Mouse (Mus musculus) midbrain, embryonic 14.5 days (tissue): ENCODE results near the gene Hinfp. TPM values are rescaled to one million over a fixed set of nuclear protein-coding genes. Genes with fewer than 3 reads are reported as not detected.

ENCODE experiments used
- ATAC-seq: fragments of 200-750 bp; cut with Nextera tagmentation; 2 replicates; pipeline ENCODE4 v1.8.0; 2017; ENCODE audit warnings: moderate number of reproducible peaks, moderate library complexity; ENCODE audit not compliant: low FRiP score, low TSS enrichment
- DNase-seq: peaks from one replicate; pipeline ENCODE4 v3.0.0-alpha.2; 2015
- H3K27ac ChIP-seq: fragments of 300-500 bp; sonication (generic); replicated peaks from 2 replicates; pipeline ENCODE4 v1.5.1; 2014; ENCODE audit warnings: mild to moderate bottlenecking, low read depth, low read length, moderate library complexity
- H3K27me3 ChIP-seq: fragments of 300-500 bp; sonication (generic); 2 replicates; pipeline ENCODE4 v1.6.1; 2014; ENCODE audit warnings: low read length, control low read depth, mixed read lengths; ENCODE audit not compliant: control insufficient read depth, insufficient read depth
- H3K36me3 ChIP-seq: fragments of 300-500 bp; sonication (generic); 2 replicates; pipeline ENCODE4 v1.6.1; 2014; ENCODE audit warnings: low read length, control low read depth; ENCODE audit not compliant: control insufficient read depth, insufficient read depth
- H3K4me1 ChIP-seq: fragments of 300-500 bp; sonication (generic); 2 replicates; pipeline ENCODE4 v1.6.1; 2014; ENCODE audit warnings: mild to moderate bottlenecking, antibody characterized with exemption, low read length, control low read depth; ENCODE audit not compliant: control insufficient read depth, insufficient read depth
- H3K4me2 ChIP-seq: fragments of 300-500 bp; sonication (generic); 2 replicates; pipeline ENCODE4 v1.6.1; 2014; ENCODE audit warnings: mild to moderate bottlenecking, low read length, moderate library complexity
- H3K4me3 ChIP-seq: fragments of 300-500 bp; sonication (generic); replicated peaks from 2 replicates; pipeline ENCODE4 v1.5.1; 2014; ENCODE audit warnings: low read depth, low read length
- H3K9ac ChIP-seq: fragments of 300-500 bp; sonication (generic); replicated peaks from 2 replicates; pipeline ENCODE4 v1.6.1; 2014; ENCODE audit warnings: mild to moderate bottlenecking, low read length, moderate library complexity
- H3K9me3 ChIP-seq: fragments of 300-500 bp; sonication (generic); 2 replicates; pipeline ENCODE4 v1.6.1; 2016; ENCODE audit warnings: low read length, control low read depth, mixed read lengths; ENCODE audit not compliant: control insufficient read depth
- WGBS: fragments of 180-500 bp; shearing (Covaris S2); extraction: QIAGEN DNeasy Blood & Tissue Kit; methylation state at CpG from one replicate; pipeline ENCODE4 v1.1.7; 2014; 5-methylcytosine and 5-hydroxymethylcytosine counted together
- polyA plus RNA-seq: library from polyadenylated mRNA; unstranded; fragments of >200 nt; fragmentation: Nextera tagmentation; extraction: Ambion mirVana; gene quantifications from 2 replicates; pipeline ENCODE4 v1.2.1, GENCODE M21; 2014

The Hinfp gene
- polyA plus RNA-seq, 1 experiment from 2014 or later: 24.7 TPM

GRCm38 (mm10) chr9:44319105-44319886 is 13.8 kb upstream of the Hinfp start:
- H3K9me3 ChIP-seq: no peaks in the 10 kb centered on the region
- H3K27ac ChIP-seq: peak overlapping the region; percentile 80
- peaks cover 22% of the 10 kb centered on the region for H3K36me3 ChIP-seq
- peak overlapping the region; percentile 92 for H3K9ac ChIP-seq
- peak overlapping the region; percentile 94 for H3K4me3 ChIP-seq
- peak; percentile 25 for DNase-seq
- peak overlapping the region; percentile 87 for H3K4me2 ChIP-seq
- H3K27me3 ChIP-seq: no peaks in the 10 kb centered on the region
- WGBS: 2% methylated on average over 37 of the region's 37 CpGs
- peaks cover 33% of the 10 kb centered on the region for H3K4me1 ChIP-seq
- no peak; the same call in 1 of the 2 replicates for ATAC-seq

DNA sequence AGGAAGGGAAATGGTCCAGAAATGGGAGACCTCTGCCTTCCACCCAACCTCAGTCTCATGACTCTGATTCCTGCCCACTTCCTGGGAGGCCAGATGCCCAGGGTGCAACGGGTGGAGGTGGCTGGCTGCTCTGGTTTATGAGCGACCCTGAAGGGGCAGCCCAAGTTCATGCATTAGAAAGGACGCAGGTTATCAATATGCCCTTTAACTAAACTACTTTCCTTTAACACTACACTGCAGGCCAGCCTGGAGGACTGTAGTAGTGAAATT is 13.3 kb upstream of the Hinfp start:
- WGBS: 33% methylated on average over 3 of the region's 3 CpGs

DNA sequence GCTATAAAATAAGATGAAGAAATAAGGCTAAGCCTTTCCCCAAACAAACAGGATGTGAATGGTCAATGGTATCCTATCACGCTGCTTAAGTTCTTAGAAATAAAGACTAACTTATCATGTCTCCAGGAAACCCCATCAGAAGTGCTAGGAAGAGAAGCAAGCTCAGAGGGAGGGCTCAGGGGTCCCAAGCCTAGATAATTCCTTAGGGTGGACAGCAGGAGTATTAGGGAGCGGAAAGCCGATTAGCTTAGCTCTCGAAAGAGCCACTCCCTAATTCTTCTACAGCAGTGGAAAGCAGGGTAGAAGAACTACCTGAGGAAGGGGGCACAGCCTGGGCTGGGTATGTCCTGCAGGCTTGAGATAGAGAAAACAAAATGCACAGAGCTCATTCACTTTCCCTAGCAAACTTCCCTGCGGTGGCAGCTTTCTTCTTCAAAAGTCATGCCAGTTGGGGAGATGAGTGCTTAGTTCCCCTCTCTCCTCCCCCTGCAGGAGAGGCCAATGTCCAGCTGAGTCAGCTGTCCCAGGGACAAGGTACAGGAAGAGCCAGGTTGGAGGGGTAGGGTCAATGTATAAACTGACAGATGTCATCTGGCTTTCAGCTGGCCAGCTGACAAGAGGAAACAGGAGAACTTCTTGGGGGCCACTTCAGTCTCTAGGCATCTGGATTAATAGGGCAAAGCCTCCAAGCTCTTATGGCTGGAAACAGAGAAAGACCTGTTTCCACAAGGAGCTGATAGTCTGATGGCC is 12.8 kb upstream of the Hinfp start:
- Histone ChIP-seq H3K4me3 (peak overlapping the region; percentile 94; the same call in 1 of the 2 replicates), H3K36me3 (peaks cover 32% of the 10 kb centered on the region), H3K27ac (no peak overlapping the region), H3K9ac (peak overlapping the region; percentile 92; the same call in 1 of the 2 replicates), H3K9me3 (no peaks in the 10 kb centered on the region), H3K4me1 (peaks cover 33% of the 10 kb centered on the region), H3K4me2 (peak overlapping the region; percentile 87), H3K27me3 (no peaks in the 10 kb centered on the region)
- DNase-seq (no peak), ATAC-seq (no peak)
- WGBS: 39% methylated on average over 5 of the region's 5 CpGs

More for the DNA sequence above, 13.3 kb upstream of the Hinfp start:
- Histone ChIP-seq H3K27ac (no peak overlapping the region), H3K4me3 (peak overlapping the region; percentile 94), H3K9ac (peak overlapping the region; percentile 92), H3K36me3 (peaks cover 27% of the 10 kb centered on the region), H3K4me2 (peak overlapping the region; percentile 87), H3K27me3 (no peaks in the 10 kb centered on the region), H3K4me1 (peaks cover 33% of the 10 kb centered on the region), H3K9me3 (no peaks in the 10 kb centered on the region)
- no peak for DNase-seq
- no peak for ATAC-seq

DNA sequence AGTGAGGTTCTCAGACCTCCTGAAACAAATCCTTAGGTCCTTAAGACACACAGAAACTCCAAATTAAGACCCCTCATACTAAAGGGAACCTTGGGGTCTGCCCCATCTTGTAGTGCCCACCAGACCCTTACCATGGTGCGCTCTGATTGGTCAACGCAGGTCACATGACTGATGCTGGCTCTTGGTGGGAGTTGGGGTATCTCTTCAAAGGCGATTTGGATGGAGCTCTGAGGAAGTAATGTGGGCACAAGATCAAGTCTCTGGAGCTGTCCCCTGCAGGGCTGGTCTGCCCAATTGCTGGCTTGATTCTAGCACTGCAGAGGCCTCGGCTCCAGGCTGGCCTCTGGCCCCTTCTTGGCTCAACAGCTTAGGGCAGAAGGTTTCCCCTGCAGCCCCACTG is 12.0 kb upstream of the Hinfp start:
- Histone ChIP-seq H3K4me3 (no peak overlapping the region), H3K27me3 (no peaks in the 10 kb centered on the region), H3K9ac (no peak overlapping the region), H3K4me1 (peaks cover 33% of the 10 kb centered on the region), H3K36me3 (peaks cover 40% of the 10 kb centered on the region), H3K27ac (no peak overlapping the region), H3K9me3 (no peaks in the 10 kb centered on the region), H3K4me2 (peak overlapping the region; percentile 87)
- 58% methylated on average over 4 of the region's 4 CpGs for WGBS
- no peak for ATAC-seq
- no peak for DNase-seq

- Histone ChIP-seq H3K36me3 (peaks cover 55% of the 10 kb centered on the region), H3K9ac (no peak overlapping the region), H3K4me2 (no peak overlapping the region), H3K27me3 (no peaks in the 10 kb centered on the region), H3K4me1 (peaks cover 24% of the 10 kb centered on the region), H3K27ac (no peak overlapping the region), H3K4me3 (no peak overlapping the region), H3K9me3 (no peaks in the 10 kb centered on the region)
- no peak for DNase-seq
- ATAC-seq: no peak
- WGBS: 93% methylated on average over 18 of the region's 18 CpGs
Observed at GRCm38 (mm10) chr9:44314910-44315309, 9.4 kb upstream of the Hinfp start.

GRCm38 (mm10) chr9:44314257-44314547 is 8.7 kb upstream of the Hinfp start:
- H3K9me3 ChIP-seq: no peaks in the 10 kb centered on the region
- no peak overlapping the region for H3K9ac ChIP-seq
- WGBS: 57% methylated on average over 4 of the region's 4 CpGs
- H3K4me1 ChIP-seq: peaks cover 23% of the 10 kb centered on the region
- H3K36me3 ChIP-seq: peaks cover 55% of the 10 kb centered on the region
- no peak overlapping the region for H3K4me2 ChIP-seq
- ATAC-seq (no peak), DNase-seq (no peak)
- H3K27ac ChIP-seq: no peak overlapping the region
- H3K4me3 ChIP-seq: no peak overlapping the region
- no peaks in the 10 kb centered on the region for H3K27me3 ChIP-seq

GRCm38 (mm10) chr9:44313476-44314256 is 8.2 kb upstream of the Hinfp start:
- DNase-seq: no peak
- 70% methylated on average over 19 of the region's 19 CpGs for WGBS
- H3K36me3 ChIP-seq: peaks cover 55% of the 10 kb centered on the region

DNA sequence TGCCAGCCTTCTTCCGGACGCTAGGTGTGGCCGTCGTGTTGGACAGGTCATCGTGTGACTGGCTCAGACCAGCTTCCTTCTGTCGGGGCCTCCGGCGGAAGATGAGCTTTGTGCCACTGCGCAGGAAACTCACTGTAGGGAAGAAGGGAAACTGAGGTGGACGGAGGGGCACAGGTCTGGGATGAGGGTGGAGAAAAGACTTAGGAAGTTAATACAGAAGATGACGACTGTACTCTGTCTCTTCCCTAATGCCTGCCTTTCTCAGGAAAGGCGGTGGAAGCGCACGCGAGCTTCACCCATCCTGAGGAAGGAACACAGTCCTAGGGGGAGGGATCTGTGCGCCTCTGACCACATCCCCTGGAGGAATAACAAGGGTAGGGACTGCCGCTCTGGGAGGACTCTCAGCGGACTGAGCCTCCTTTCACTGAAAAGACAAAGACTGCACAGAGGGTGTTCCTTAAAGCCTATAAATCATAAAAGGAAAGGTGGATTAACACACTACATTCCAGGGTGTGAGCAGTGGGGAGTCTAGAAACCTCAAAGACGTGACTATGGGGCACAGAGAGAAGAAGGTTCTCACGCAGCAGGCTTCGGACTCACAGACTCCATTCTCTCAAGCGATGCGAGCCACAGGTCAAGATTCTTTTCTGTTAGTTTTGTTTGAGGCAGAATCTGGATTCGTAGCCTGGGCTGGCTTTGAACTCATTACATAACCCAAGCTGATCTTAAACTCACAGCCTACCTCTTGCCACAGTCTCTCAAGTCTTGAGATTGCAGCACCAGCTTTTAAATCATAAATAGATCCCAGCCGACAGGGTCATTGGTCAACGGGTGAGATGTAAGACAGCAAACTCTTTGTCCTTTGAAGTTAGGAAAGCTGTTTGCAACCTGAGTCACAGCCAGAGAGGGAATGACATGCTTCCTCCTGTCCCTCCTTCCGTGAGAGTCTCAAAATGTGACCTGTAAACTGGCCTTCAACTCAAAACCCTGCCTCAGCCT is 6.0 kb upstream of the Hinfp start:
- peak; percentile 39 for DNase-seq

More at GRCm38 (mm10) chr9:44313476-44314256, 8.2 kb upstream of the Hinfp start:
- ATAC-seq: no peak
- Histone ChIP-seq H3K27me3 (no peaks in the 10 kb centered on the region), H3K4me3 (no peak overlapping the region), H3K4me1 (peaks cover 17% of the 10 kb centered on the region), H3K27ac (no peak overlapping the region), H3K9ac (no peak overlapping the region), H3K4me2 (no peak overlapping the region), H3K9me3 (no peaks in the 10 kb centered on the region)

More for the DNA sequence above, 6.0 kb upstream of the Hinfp start:
- H3K4me3 ChIP-seq: no peak overlapping the region
- H3K36me3 ChIP-seq: peaks cover 54% of the 10 kb centered on the region
- no peaks in the 10 kb centered on the region for H3K4me1 ChIP-seq
- H3K9ac ChIP-seq: no peak overlapping the region
- no peak overlapping the region; the same call in 1 of the 2 replicates for H3K4me2 ChIP-seq
- 7% methylated on average over 27 of the region's 27 CpGs for WGBS
- no peak overlapping the region for H3K27ac ChIP-seq
- no peaks in the 10 kb centered on the region for H3K27me3 ChIP-seq
- no peak for ATAC-seq
- H3K9me3 ChIP-seq: no peaks in the 10 kb centered on the region
